Mouse (Mus musculus) lung, adult 2 months (tissue): ENCODE results near the gene Hemgn. TPM values are rescaled to one million over a fixed set of nuclear protein-coding genes. Genes with fewer than 3 reads are reported as not detected.

Source experiments
- DNase-seq: peaks from one replicate; pipeline ENCODE4 v3.0.0; 2022
- H3K4me1 ChIP-seq: fragments of 200-500 bp; 2 replicates; pipeline ENCODE4 v1.6.1; 2011; ENCODE audit warnings: low read length; ENCODE audit not compliant: control insufficient read depth, insufficient read depth
- H3K4me3 ChIP-seq: fragments of 200-500 bp; replicated peaks from 2 replicates; pipeline ENCODE3; 2011; ENCODE audit warnings: low read depth, mild to moderate bottlenecking, control low read depth, low read length; ENCODE audit errors: extremely low read depth
- CTCF ChIP-seq: fragments of 200-500 bp; IDR thresholded peaks from 2 replicates; pipeline ENCODE4 v1.5.1; 2011; ENCODE audit warnings: mild to moderate bottlenecking, low read length, control low read depth; ENCODE audit not compliant: insufficient read depth
- POLR2A ChIP-seq: fragments of 200-500 bp; IDR thresholded peaks from 2 replicates; pipeline ENCODE4 v1.6.1; 2011; ENCODE audit warnings: low read depth, mild to moderate bottlenecking, control low read depth, low read length, borderline replicate concordance; ENCODE audit errors: extremely low read depth
- WGBS: fragments of 180-500 bp; shearing (Covaris S2); methylation state at CpG from one replicate; pipeline ENCODE4 v1.1.7; 2018; 5-methylcytosine and 5-hydroxymethylcytosine counted together
- polyA plus RNA-seq: library from polyadenylated mRNA; depleted of rRNA; stranded (reverse); fragments of >200 nt; gene quantifications from 2 replicates; pipeline ENCODE4 v1.2.3, GENCODE M21; 2012

Hemgn gene
- polyA plus RNA-seq, 1 experiment = not detected

DNA sequence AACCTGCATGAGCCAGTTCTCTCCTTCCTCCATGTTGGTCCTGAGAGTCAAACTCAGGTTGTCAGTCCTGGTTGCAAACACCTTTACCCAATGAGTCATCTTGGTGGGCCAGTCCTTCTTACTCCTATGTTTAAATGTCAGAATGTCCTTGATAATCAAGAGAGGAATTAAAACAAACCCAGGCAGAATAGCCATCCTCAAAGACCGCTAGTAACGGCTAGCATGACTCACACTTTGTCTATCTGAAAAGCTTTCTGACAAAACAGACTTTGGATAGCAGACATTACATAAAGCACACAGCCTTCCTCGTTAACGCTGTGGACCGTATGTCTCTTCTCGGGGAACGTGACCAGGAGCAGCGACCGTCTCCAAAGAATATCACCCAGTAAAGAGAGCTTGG is 5.5 kb upstream of the Hemgn start:
- WGBS = 71% methylated on average over 9 of the region's 9 CpGs
- Histone ChIP-seq H3K4me3 (no peak overlapping the region), H3K4me1 (no peaks in the 10 kb centered on the region; the same call in 1 of the 2 replicates)
- DNase-seq = no peak
- TF ChIP-seq CTCF = no peak
- TF ChIP-seq POLR2A = no peak

DNA sequence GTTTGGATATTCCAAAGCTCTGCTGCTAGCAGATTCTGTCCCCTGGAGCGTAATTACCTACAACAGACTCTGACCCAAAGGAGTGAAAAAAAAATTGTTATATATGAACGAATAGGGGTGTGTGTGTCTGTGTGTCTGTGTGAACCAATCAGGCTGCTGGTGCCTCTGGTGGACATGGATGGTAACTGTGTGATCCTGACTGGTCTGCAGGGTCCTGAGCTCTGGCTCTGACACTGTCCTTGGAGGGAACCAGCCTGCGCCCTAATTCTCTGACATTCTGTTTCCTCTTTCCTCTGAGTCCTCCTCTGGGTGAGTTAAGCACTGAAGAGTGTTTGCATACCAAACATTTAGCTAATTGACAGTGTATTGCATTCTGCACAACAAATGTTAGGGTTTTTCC is 4.2 kb upstream of the Hemgn start:
- H3K4me1 ChIP-seq = no peaks in the 10 kb centered on the region; the same call in 1 of the 2 replicates

DNA sequence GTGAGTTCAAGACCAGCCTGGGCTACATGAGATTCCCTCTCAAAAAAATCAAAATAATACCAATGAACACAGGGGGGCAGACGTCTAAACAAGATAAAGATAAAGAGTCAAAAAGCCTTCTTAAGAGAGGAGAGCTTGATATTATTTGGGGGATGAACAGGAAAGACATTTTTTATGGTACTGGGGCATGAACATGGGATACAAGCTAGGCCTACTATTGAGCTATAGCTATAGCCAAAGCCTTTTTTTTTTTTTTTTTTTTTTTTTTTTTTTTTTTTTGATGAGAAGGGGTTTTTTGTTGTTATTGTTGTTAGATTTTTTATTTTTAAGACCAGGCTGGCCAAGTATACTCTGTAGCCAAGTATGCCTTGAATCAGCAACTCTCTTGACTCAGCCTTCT is 1.2 kb downstream of the Hemgn start:
- DNase-seq = no peak
- Histone ChIP-seq H3K4me3 (no peak overlapping the region), H3K4me1 (no peaks in the 10 kb centered on the region)
- TF ChIP-seq CTCF (no peak), POLR2A (no peak)
- WGBS = 46% methylated on average over 1 of the region's 1 CpGs

More for the DNA sequence above, 4.2 kb upstream of the Hemgn start:
- no peak overlapping the region for H3K4me3 ChIP-seq
- 51% methylated on average over 3 of the region's 3 CpGs for WGBS
- no peak for DNase-seq
- TF ChIP-seq CTCF (peak; percentile 42), POLR2A (no peak)

DNA sequence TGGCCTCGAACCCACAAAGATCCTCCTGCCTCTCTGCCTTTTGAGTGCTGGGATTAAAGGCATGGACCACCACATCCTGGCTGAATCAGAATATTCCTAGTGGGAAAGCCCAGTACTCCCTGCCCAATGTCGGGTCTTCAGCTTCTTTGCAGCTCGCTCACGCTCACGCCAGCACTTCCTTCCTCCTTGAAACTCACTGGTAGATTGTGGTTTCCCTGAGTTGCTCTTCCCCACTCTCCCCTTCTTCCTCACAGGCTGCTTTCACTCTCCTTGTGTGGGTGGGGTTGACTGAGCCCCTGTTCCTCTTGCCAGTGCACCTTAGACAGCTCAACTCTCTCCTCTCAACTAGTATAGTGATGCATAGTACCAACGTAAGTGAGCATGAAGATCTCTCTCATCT is 1.8 kb downstream of the Hemgn start:
- DNase-seq = no peak
- TF ChIP-seq CTCF (no peak), POLR2A (no peak)
- no peak overlapping the region for H3K4me3 ChIP-seq
- 53% methylated on average over 6 of the region's 6 CpGs for WGBS
- no peaks in the 10 kb centered on the region for H3K4me1 ChIP-seq

DNA sequence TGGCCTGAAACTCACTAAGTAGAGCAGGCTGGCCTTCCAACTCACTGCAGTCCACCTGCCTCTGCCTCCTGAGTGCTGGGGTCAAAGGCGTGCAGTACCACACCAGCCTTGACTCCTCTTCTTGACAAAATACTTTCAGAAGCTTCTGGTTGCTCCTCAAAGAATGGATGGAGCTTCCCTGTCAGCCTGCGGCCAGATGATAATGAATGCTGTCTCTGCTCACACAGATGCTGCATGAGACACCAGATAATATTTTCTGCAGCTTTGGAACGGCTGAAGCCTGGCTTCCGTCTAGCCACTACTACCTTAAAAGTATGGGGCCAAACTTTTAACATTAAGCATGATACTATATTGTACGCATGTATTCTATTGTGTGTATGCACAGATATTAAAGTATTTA is 2.6 kb downstream of the Hemgn start:
- Histone ChIP-seq H3K4me1 (no peaks in the 10 kb centered on the region), H3K4me3 (no peak overlapping the region)
- TF ChIP-seq CTCF = no peak
- no peak for TF ChIP-seq POLR2A
- WGBS = 87% methylated on average over 5 of the region's 5 CpGs
- no peak for DNase-seq

DNA sequence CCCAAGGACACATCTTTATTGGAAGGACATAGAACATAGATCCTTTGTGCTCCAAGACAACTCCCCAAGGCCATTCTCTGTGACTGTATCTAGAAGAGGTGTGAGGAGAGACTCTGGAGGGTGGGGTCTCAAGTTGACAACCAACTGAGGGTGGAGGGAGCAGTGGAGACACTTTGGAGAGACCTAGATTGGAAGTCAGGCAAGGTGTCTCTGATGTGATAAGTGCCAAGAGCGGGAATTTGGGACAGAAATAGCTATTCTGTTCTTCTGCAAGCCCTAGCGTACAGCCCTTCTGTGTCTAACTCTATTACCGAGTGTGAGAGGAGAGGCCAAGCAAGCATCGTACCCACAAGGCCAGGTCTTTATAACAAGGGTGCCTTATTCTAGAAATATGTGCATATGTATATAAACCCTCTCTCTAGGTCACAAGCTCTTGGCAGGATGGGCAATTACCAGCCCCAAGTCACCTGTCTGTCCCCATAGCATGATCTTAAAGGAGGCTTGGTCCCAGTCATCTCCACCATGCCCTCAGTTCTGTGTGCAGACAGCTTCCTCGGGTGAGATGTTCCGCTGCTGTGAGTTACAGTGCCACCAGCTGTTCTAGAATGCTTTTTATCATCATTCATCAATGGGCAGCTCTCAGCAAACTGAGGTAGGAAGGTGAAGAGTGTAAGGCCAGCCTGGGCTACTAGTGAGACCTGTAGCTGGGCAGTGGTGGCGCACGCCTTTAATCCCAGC is 6.2 kb downstream of the Hemgn start:
- WGBS = 85% methylated on average over 8 of the region's 8 CpGs

DNA sequence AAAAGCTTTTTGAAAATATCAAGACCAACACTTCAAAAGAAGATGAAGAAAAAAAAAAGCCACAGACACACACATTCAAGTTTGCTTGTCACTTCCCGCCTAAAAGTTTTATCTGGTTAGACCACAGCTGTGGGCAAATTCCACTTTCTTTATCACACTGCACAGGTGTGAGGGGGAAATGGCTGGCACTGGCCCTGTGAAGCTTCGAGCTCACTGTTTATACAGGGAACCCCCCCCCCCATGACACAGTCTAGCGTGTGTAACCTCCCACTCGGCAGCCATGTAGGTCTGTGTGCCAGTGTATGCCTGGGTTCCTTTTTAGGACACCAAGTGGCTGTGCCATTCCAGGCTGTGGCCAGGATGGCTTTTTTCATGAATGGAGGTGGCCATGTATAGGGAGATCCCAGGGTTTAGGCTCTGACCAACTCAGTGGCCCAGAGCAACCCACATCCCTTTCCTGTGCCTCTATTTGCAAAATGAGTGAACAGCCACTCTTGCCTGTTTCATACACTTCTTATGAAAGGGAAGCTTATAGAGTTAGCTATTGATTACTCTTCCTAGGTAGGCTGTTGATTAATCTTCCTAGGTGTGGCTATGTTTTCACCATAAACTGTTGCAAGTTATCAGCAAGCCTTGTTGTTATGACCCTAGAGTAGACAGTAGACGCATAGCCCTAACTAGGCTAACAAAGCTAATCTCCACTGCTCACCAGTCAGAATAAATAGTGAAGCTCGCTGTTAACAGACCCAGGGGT is 9.1 kb downstream of the Hemgn start:
- no peak overlapping the region for H3K4me3 ChIP-seq
- H3K4me1 ChIP-seq = no peaks in the 10 kb centered on the region
- 52% methylated on average over 6 of the region's 6 CpGs for WGBS
- TF ChIP-seq POLR2A (no peak), CTCF (no peak)
- DNase-seq = no peak

More for the DNA sequence above, 6.2 kb downstream of the Hemgn start:
- Histone ChIP-seq H3K4me3 (no peak overlapping the region), H3K4me1 (no peaks in the 10 kb centered on the region)
- DNase-seq = no peak
- TF ChIP-seq POLR2A (no peak), CTCF (no peak)

DNA sequence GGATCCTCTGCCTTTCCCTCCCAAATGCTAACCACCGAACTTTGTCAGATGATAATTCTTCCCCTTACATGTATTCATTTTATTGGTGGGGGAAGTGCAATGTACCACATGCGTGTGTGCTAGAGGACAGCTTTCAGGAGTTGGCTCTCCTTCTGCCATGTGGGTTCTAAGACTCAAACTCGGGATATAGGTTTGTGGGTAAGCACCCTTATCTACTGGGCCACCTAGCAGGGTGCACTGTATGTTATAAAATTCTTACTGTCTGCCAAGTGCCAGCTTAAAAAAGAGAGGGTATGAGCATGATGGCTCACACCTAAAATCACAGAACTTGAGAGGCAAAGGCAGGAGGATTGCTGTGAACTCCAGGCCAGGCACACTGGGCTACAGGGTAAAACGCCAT is 14.5 kb downstream of the Hemgn start:
- Histone ChIP-seq H3K4me1 (no peaks in the 10 kb centered on the region), H3K4me3 (no peak overlapping the region)
- no peak for TF ChIP-seq CTCF
- 78% methylated on average over 4 of the region's 4 CpGs for WGBS
- no peak for DNase-seq

DNA sequence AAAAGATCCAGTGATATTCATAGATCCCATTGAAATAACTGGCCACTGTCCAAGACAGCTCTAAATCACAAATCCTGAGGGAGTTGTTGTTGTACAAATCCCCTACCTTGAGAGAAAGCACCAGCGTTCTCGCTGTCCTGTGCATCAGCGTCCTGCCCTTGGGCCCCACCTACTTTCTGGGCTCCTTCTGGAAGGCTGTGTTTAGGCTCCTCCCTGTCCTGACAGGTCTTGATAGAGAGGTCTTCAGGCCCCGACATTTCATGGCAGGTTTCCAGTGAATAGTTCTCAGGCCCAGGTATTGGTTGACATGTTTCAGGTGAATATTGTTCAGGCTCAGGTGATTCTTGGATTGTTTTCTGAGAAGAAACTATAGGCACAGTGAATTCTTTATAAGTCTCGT is 17.6 kb downstream of the Hemgn start:
- Histone ChIP-seq H3K4me3 (no peak overlapping the region), H3K4me1 (no peaks in the 10 kb centered on the region)
- WGBS = 30% methylated on average over 5 of the region's 5 CpGs
- DNase-seq = no peak
- no peak for TF ChIP-seq CTCF
- TF ChIP-seq POLR2A = no peak

DNA sequence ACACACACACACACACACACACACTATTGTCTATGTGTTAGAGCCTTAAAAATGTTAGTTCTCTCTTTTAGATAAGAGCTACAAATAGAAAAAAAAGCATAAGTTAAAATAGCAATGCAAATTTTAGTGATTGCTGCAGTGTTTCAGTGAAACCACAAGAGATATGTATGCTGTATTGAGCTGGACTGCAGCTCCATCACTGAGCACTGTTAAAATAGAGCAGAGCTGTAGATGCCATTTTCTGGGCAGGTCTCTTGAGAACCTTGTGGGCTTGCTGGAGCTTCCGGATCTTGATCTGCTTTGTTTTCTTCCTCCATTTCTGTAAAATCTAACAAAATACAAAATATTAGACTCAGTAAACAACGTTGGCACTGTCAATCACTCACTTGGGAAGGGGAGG is 18.9 kb downstream of the Hemgn start:
- no peak for DNase-seq
- WGBS = 67% methylated on average over 2 of the region's 2 CpGs
- Histone ChIP-seq H3K4me1 (no peaks in the 10 kb centered on the region), H3K4me3 (no peak overlapping the region)
- TF ChIP-seq POLR2A = no peak
- no peak for TF ChIP-seq CTCF
